Mouse (Mus musculus) colon, adult 2 months (tissue): ENCODE results near the gene AC124108.1. TPM values are rescaled to one million over a fixed set of nuclear protein-coding genes. Genes with fewer than 3 reads are reported as not detected.

ENCODE experiments used
- polyA plus RNA-seq: library from polyadenylated mRNA; depleted of rRNA; stranded (reverse); fragments of >200 nt; gene quantifications from 2 replicates; pipeline ENCODE4 v1.2.3, GENCODE M21; 2012; rRNA removed

The AC124108.1 gene
- polyA plus RNA-seq, result 0.03 TPM in 1 of 2 replicates, not detected in the other

GRCm38 (mm10) chr1:132191093-132191785 is at the start of gene AC124108.1, which contains the start of gene Lemd1:
AC124108.1 (plus strand) TSS chr1:132191457.
Lemd1 (plus strand) TSS chr1:132191431.

DNA sequence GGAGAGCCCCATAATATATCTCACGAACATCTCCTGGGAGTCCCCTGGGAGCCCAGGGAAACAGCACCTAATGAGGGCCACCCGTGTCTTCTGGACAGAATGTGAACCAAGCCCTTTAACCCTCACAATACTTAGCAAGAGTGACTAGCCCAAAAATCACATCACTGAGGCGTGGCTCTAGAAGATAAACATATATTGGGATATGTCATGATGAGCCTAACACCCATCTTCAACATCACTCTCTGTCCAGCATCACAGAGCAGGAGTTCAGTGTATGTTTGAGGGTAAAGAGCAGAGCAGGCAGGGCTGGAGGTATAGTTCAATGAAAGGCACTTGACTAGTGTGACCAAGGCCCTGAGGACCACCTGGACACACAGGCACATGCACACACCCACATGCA is 38.4 kb downstream of the AC124108.1 start, which contains the start of gene Gm10188:
Gene Gm10188 (minus strand): TSS at position 101 of the 400 bp plus-strand sequence.

Other genes with a start within 250 kb of the AC124108.1 start
- gene Slc45a3, start 228.5 kb upstream of the AC124108.1 start, polyA plus RNA-seq, result 41.4 and 55.6 TPM in 2 replicates
- 13.9 and 18.4 TPM in 2 replicates for gene Elk4, start 183.8 kb upstream of the AC124108.1 start, polyA plus RNA-seq
- gene Mfsd4a, start 123.4 kb upstream of the AC124108.1 start, polyA plus RNA-seq, result 269 and 311 TPM in 2 replicates
- gene Cdk18, start 51.8 kb upstream of the AC124108.1 start, polyA plus RNA-seq, result 29.5 and 32.2 TPM in 2 replicates
- gene Lemd1, start within 50 bp of the AC124108.1 start, polyA plus RNA-seq, result 0.12 TPM in 1 of 2 replicates, not detected in the other
- gene Gm10188, start 38.3 kb downstream of the AC124108.1 start, polyA plus RNA-seq, result not detected in 2 replicates
- gene Klhdc8a, start 107.2 kb downstream of the AC124108.1 start, polyA plus RNA-seq, result 4.5 and 5.1 TPM in 2 replicates
- 34.6 and 40.8 TPM in 2 replicates for gene Nuak2, start 124.7 kb downstream of the AC124108.1 start, polyA plus RNA-seq
- gene Tmcc2, start 199.8 kb downstream of the AC124108.1 start, polyA plus RNA-seq, result 9.6 TPM in 2 replicates
- gene Dstyk, start 226.1 kb downstream of the AC124108.1 start, polyA plus RNA-seq, result 5.5 and 5.8 TPM in 2 replicates